Mouse (Mus musculus) heart, adult 11 months (tissue): ENCODE measurements at regions not wholly inside any gene's neighbourhood (a gene's known extent, or its start where the extent isn't known, plus 50 kb on each side); places are given as distances from the start of the nearest gene placed in this dataset.
A peak's percentile ranks its signal among the peaks of the same experiment; 100 is the strongest.

Source experiments
- DNase-seq: peaks from one replicate; pipeline ENCODE4 v3.0.0; 2022

DNA sequence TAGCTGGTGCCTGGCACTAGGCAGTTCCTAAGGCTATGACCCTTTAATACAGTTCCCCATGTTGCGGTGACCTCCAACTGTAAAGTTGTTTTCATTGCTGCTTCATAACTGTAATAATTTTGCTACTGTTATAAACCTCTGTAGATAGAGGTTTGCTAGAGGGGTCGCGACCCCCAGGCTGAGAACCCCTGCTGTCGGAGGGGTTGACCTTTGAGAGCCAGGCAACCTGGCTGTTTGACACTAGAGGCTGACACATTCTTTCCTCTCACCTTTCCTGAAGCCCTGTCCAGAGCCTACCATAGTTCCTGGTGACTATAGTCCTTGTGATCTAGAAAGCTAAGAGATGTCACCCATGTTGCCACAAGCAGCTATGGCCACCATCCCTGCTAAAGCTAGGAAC lies 272.9 kb downstream of the Matn1 start:
- DNase-seq: peak; percentile 66

DNA sequence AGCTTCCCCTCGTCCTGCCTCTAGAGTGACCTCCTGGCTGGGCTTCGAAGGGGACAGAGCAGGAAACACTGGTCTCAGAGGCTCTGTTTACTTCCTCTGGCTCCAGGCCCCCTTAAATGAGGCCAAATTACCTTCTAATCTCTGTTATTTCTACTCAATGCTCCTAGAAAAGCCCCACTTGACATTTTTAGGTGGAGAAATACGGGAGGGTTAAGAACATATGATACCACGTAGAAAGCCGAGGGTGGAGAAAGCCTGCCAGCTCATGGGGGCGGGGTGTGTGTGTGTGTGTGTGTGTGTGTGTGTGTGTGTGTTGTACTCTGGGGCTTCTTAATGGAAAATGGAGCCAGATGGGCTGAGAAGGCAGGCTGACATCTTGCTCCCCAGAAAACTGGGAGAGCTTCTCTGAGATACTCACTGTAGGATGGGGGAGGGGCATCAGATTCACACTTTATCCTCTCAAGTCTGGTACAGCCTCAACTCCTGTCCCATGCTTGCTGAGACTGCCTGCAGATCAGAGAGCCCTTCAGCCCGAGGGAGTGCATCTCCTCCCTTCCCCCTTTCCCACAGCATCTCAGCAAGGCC lies 273.5 kb downstream of the Matn1 start:
- peak; percentile 88 for DNase-seq

DNA sequence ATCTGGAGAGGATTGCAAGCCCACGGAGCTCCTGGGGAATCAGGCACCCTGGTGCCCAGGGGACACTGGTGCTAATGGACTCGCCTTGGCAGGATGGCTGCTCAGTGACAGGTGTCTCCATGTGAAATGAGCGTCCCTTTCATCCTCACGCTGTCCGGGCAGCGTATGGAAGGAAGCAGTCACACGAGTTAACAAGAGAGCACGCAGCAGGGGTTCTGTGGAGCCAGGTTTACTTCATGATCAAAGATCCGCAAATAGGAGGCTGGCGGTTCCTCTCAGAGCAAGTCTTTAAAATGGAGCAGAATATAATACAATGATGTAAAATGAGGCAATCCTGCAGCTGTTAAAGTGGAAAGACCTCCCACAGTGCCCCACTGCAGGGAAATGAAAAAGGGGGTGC lies 276.8 kb downstream of the Matn1 start:
- DNase-seq: peak; percentile 76

GRCm38 (mm10) chr4:131230361-131230760 lies 286.2 kb downstream of the Matn1 start:
- peak; percentile 93 for DNase-seq

DNA sequence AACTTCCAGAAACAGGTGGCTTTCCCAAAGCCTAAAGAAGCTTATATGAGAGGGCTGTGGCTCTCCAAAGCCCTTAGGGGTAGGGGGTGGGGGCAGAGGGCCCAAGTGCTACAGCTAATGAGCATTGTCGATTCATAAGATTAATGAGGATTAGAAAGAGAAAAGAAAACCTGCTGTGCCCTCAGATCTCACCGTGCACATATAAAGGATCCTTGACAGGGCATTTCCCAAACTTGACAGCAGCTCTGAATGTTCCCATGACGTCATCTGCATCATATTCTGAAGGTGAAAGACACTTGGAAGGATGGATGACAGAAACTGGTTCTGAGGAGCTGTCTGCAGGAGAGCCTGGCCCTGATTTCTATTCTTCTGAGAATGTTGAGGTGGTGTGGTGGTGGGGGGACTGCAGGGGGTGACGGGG lies 292.4 kb downstream of the Matn1 start:
- peak; percentile 64 for DNase-seq

GRCm38 (mm10) chr4:131238591-131238990 lies 294.4 kb downstream of the Matn1 start:
- DNase-seq: no peak

- DNase-seq: peak; percentile 72
These were observed 294.9 kb downstream of the Matn1 start for GRCm38 (mm10) chr4:131239132-131239531.

GRCm38 (mm10) chr4:131240457-131240856 lies 296.3 kb downstream of the Matn1 start:
- peak; percentile 90 for DNase-seq

DNA sequence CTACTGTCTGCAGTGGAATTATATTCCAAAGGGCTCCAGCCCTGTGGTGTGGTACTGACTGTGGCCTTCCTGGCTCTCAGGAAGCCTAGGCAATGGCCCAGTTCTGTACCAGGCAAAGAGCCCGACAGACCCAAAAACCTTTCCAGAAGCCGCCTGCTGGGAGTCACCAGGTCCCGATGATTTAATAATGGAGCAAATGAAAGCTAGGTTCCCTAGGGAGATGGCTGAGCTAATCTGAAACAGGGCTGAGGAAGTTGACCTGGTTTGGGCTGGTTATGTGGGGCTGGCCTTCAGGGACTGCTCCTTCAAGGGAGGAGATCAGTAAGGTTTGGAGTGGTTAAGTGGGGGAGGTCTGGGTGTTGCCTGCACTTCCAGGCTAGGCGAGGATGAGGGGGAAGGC lies 298.1 kb downstream of the Matn1 start:
- peak; percentile 90 for DNase-seq

GRCm38 (mm10) chr4:131243744-131244387 lies 299.7 kb downstream of the Matn1 start:
- DNase-seq: peak; percentile 97

GRCm38 (mm10) chr4:131252602-131253442 lies 308.6 kb downstream of the Matn1 start:
- DNase-seq: peak; percentile 96

- DNase-seq: no peak
These were observed 309.2 kb downstream of the Matn1 start for GRCm38 (mm10) chr4:131253443-131253817.

- DNase-seq: peak; percentile 98
These were observed 310.1 kb downstream of the Matn1 start for GRCm38 (mm10) chr4:131254243-131254642.

DNA sequence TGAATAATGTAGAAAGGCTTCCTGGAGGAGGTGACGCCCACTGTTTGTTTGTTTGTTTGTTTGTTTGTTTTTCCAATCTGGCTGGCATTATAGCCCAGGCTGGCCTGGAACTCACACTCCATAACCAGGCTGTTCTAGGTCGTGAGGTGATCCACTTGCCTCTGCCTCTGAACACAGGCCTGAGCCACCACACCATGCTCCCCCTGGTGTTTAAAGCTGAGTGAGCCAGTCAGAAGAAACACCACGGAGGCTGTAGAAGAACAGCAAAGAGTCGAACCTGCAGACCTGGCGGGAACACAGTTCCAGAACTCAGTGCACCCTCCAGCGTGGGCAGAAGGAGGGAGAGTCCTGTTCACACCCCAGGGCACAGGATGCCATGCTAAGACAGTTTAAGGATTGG lies 310.5 kb downstream of the Matn1 start:
- DNase-seq: peak; percentile 93

DNA sequence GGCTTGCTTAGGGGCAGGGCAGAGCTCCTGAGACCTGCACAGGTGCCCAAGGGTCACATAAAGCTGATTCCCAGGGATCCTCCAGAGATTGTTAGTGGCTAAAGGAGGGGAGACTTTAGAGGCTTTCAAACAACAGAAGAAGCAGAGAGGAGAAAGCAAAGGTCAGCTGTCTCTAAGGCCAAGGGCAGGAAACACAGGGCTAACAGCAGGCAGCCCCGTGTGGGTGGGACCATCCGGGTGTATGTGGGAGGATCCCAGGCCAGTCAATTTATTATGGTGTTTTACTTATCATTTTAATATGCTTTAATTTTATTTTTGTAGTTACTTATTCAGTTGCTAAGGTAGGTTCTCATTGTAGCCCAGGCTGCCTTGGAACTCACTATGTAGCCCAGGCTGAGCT lies 317.1 kb downstream of the Matn1 start:
- no peak for DNase-seq

DNA sequence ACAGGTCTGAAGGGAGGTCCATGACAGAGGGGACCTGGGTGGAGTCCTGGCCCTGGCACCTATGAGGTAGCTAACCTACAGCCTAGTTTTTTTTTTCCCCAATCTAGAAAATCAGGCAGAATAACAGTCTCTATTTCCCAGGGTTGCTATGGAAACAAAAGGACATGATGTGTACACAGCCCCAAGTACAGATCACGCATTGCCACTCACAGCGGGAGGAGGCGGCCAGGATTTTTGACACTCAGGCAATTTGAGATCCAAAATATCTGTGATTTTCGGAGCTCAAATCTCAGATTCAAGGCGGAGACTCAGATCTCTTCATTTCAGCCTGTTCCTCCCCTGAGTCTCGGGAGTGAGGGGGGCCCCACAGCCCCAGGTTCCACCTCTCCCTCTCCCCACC lies 318.7 kb downstream of the Matn1 start:
- no peak for DNase-seq

DNA sequence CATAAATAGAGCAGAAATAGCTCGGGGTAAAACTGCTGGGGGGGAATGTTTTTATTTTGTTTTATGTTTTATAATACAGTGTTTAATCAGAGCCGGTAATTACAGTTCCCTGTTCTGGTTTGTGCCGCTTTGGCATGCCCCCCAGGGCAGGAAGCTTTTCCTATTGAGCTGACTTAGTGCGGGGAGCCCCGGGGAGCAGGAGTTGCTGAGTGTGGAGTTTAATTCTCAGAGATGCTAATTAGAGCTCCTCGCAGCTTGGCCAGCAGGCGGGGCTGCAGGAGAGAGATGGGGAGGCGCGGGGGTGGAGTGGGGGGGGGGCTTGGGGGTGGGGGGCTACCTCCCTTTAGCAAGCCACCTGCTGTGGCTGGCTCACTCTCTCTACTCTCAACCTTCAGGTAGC lies 322.6 kb downstream of the Matn1 start:
- DNase-seq: no peak

DNA sequence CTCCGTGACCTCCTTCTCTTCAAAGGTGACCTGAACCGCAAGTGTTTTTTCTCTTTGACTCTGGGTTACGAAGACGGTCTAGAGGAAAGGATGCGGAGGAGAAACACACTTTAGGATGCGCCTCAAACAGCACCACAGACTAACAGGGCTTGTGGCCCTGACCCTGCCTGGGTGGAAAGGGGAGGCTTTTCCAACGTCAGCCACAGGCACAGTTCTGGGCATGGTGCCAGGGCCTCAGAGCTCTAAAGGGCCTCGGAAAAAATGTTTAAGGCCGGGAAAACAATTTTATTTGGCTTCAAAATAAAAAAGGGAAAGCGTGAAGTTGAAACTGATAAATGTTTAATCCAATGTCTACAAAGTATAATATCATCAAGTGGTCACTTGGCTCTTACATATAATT lies 323.6 kb downstream of the Matn1 start:
- no peak for DNase-seq

- no peak for DNase-seq
These were observed 326.0 kb downstream of the Matn1 start for GRCm38 (mm10) chr4:131270192-131270591.

DNA sequence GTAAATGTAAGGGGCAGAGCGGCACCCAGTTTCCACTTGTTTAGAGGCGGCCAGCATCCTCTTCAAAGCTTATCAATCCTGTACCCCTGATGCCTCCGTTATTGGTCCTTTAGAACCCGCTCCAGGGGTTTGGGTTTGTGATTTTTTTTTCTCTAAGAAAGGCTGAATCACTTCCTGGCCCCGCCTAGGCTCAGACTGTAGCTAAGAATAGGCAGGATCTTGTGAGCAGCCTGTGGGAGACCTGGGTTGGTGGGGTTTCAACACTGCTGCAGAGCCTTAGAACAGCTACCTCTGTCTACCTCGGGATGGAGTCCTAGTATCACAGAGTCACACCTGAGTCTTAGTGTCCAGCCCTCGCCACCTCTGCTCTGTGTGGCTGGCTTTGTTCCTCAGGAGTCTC lies 327.9 kb downstream of the Matn1 start:
- DNase-seq: no peak

DNA sequence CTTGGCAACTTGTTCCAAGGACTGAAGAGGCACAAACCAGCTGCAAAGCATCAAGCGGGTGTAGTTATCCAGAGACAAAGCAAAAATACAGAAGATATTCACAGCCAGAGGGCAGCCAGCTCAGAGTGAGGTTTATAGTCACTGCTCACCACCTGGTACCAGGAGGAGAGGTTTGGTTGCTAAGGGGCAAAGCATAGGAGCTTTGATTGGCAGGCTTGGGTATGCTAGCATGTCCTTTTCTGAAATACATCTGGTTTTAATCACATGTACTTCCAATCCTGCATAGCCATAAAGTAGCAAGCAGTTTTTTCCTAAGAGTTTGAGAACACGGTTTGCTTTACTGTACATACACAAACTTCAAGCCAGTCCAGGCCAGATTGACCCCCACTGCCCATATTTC lies 349.4 kb downstream of the Matn1 start:
- DNase-seq: no peak

- DNase-seq: peak; percentile 91
These were observed 354.0 kb downstream of the Matn1 start for GRCm38 (mm10) chr4:131298011-131298674.

DNA sequence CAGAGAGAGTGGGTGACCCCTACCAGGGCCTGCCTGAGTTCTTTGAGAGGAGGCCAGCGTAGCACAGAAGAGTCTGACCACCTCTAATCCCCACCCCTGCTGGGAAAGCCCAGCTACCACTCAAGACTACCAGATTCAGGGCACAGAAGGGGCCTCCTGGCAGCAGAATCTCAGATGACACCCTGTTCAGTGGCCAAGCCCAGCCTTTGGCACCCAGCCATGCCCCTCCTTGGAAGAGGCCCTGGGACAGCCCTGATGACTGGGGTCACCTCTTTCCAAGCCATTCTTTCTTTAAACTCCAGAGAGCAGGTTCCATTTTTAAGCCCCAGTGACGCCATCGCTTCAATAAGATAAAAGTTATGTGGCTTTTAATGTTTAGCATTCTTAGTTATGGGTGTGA lies 359.8 kb downstream of the Matn1 start:
- no peak for DNase-seq

DNA sequence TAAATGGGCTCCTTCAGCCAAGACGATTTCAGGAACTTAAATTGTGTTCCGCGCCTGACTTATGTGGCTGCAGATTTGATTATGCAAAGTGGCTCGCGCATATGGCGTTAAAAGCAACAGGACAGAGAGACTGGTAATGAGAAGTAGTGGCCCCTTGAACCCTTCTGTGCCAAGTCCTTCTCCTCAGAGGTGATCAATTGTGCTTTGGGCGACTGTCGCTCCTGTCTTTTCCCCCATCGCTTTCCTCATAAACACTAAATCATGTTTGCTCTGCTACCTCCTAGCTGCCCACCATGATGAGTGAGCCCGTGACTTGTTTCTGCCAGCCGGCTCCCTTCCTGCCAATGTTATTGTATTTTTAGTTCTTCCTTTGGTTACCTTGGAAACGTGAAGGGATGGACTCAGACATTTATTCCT lies 360.2 kb downstream of the Matn1 start:
- no peak for DNase-seq
